Mouse (Mus musculus): Measurements from ENCODE around the gene Syngr3.

- TF ChIP-seq MAFK (IDR thresholded peaks at IDR 0.05; ENCODE audit: borderline replicate concordance, low read depth, low read length) (no peak), ETS1 (IDR thresholded peaks at IDR 0.05; ENCODE audit: low read depth, low read length) (no peak), CTCF (IDR thresholded peaks at IDR 0.05 in 2 of 3, conservative IDR thresholded peaks at IDR 0.05 in 1 of 3; ENCODE audit: control insufficient read depth in 1 of 3, insufficient read depth in 1 of 3, low read depth in 2 of 3, low read length in 3 of 3, poor library complexity in 1 of 3, severe bottlenecking in 1 of 3) (no peak)
Observed at GRCm38 (mm10) chr17:24689251-24690081, at the start of gene Syngr3.
